Mouse (Mus musculus) embryonic facial prominence, embryonic 13.5 days (tissue): ENCODE results near the gene Ryr3. TPM values are rescaled to one million over a fixed set of nuclear protein-coding genes. Genes with fewer than 3 reads are reported as not detected.

Experiments used
- ATAC-seq: fragments of 200-750 bp; cut with Nextera tagmentation; 2 replicates; pipeline ENCODE4 v1.8.0; 2017; ENCODE audit warnings: low read depth; ENCODE audit not compliant: insufficient number of reproducible peaks, insufficient read depth, low FRiP score, low TSS enrichment
- H3K27ac ChIP-seq: fragments of 300-500 bp; sonication (generic); 2 replicates; pipeline ENCODE4 v1.5.1; 2015; ENCODE audit warnings: moderate library complexity, mild to moderate bottlenecking, inconsistent platforms
- H3K27me3 ChIP-seq: fragments of 300-500 bp; sonication (generic); 2 replicates; pipeline ENCODE4 v1.6.1; 2015; ENCODE audit warnings: mild to moderate bottlenecking, inconsistent platforms
- H3K36me3 ChIP-seq: fragments of 300-500 bp; sonication (generic); 2 replicates; pipeline ENCODE4 v1.6.1; 2015; ENCODE audit warnings: mild to moderate bottlenecking, inconsistent platforms
- H3K4me1 ChIP-seq: fragments of 300-500 bp; sonication (generic); 2 replicates; pipeline ENCODE4 v1.6.1; 2015; ENCODE audit warnings: inconsistent platforms
- H3K4me2 ChIP-seq: fragments of 300-500 bp; sonication (generic); 2 replicates; pipeline ENCODE4 v1.6.1; 2015; ENCODE audit warnings: moderate library complexity, mild to moderate bottlenecking, inconsistent platforms
- H3K4me3 ChIP-seq: fragments of 300-500 bp; sonication (generic); 2 replicates; pipeline ENCODE4 v1.5.1; 2015; ENCODE audit warnings: mild to moderate bottlenecking, inconsistent platforms
- H3K9ac ChIP-seq: fragments of 300-500 bp; sonication (generic); 2 replicates; pipeline ENCODE4 v1.6.1; 2015; ENCODE audit warnings: mild to moderate bottlenecking, inconsistent platforms
- H3K9me3 ChIP-seq: fragments of 300-500 bp; sonication (generic); 2 replicates; pipeline ENCODE4 v1.6.1; 2016; ENCODE audit warnings: inconsistent platforms
- WGBS: fragments of 180-500 bp; shearing (Covaris S2); methylation state at CpG from one replicate; pipeline ENCODE4 v1.1.7; 2015; ENCODE audit warnings: mixed read lengths; 5-methylcytosine and 5-hydroxymethylcytosine counted together
- polyA plus RNA-seq: library from polyadenylated mRNA; unstranded; fragments of >200 nt; fragmentation: Nextera tagmentation; extraction: Ambion mirVana; gene quantifications from 2 replicates; pipeline ENCODE4 v1.2.1, GENCODE M21; 2015

Gene Ryr3
- polyA plus RNA-seq, 1 experiment from 2014 or later = 1.3 TPM

- Histone ChIP-seq H3K27me3 (no peaks in the 10 kb centered on the region), H3K9ac (no peak overlapping the region), H3K27ac (no peak overlapping the region), H3K4me2 (no peak overlapping the region), H3K36me3 (no peaks in the 10 kb centered on the region), H3K4me3 (no peak overlapping the region), H3K9me3 (no peaks in the 10 kb centered on the region), H3K4me1 (no peaks in the 10 kb centered on the region)
- no peak for ATAC-seq
- WGBS = 59% methylated on average over 5 of the region's 5 CpGs
Measured at GRCm38 (mm10) chr2:112765046-112765445, 451.9 kb downstream of the Ryr3 start.

DNA sequence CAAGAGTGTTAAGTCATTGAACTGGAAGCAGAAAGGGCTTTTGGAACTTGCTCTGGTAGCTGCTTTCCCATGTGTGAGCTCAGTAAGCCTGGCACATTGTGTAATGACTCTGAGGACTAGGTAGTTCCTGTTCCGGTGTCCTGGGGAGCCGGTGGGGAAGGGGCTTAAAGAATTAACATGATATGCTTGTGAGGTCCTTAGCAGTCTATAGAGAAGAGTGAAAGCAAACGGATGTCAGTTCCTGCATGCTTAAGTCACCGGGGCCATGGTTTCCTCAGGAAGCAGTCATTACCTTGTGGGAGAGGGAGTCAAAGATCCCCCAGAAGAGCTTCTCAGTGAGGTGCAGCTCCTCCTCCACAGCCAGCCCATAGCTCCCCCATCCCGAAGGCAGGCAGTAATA, 452.6 kb downstream of the Ryr3 start:
- Histone ChIP-seq H3K9ac (no peak overlapping the region), H3K9me3 (no peaks in the 10 kb centered on the region), H3K27ac (no peak overlapping the region), H3K4me1 (no peaks in the 10 kb centered on the region), H3K4me2 (no peak overlapping the region), H3K36me3 (no peaks in the 10 kb centered on the region), H3K27me3 (no peaks in the 10 kb centered on the region), H3K4me3 (no peak overlapping the region)
- ATAC-seq = no peak
- 70% methylated on average over 5 of the region's 5 CpGs for WGBS

- 79% methylated on average over 2 of the region's 2 CpGs for WGBS
- no peaks in the 10 kb centered on the region for H3K27me3 ChIP-seq
- no peak overlapping the region for H3K27ac ChIP-seq
- H3K4me2 ChIP-seq = no peak overlapping the region
- no peak overlapping the region for H3K4me3 ChIP-seq
- no peaks in the 10 kb centered on the region for H3K9me3 ChIP-seq
- ATAC-seq = no peak
- H3K9ac ChIP-seq = no peak overlapping the region
- H3K4me1 ChIP-seq = no peaks in the 10 kb centered on the region
- H3K36me3 ChIP-seq = no peaks in the 10 kb centered on the region
Measured at GRCm38 (mm10) chr2:112762006-112762405, 454.9 kb downstream of the Ryr3 start.

DNA sequence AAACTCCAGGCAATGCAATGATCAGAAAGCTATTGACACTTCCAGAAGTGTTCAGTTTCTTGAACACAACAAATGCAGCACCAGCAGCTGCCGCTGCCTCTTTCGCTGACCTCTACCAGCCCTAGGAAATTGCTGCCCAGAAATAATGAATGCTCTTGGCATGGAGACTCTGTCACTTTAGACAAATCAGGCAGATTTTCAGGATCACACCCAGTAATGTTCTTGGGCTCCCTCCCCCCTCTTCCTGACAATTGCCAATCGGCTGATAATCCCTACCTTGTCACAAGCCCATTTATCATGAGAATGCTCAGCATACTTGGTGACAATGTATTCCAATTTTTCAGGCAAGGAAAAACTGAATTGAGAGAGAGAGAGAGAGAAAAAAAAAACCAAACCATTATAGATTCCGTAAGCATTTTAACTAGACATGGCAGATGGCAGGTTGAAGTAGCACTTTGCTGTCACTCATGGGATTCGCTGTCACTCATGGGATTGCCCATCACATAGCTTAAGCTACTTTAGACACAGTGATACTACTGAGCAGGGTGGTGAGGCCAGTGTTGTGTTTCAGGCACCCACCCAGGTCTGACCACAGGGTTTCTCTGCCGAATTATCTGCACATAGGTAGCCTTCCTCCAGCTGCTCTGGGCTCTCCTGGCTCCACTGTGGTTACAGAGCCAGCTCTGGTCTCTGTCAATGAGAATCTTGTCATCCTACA, 455.5 kb downstream of the Ryr3 start:
- H3K4me3 ChIP-seq = no peak overlapping the region
- no peaks in the 10 kb centered on the region for H3K9me3 ChIP-seq
- no peaks in the 10 kb centered on the region for H3K27me3 ChIP-seq
- H3K4me1 ChIP-seq = no peaks in the 10 kb centered on the region
- no peak overlapping the region for H3K27ac ChIP-seq
- no peak overlapping the region for H3K9ac ChIP-seq
- H3K4me2 ChIP-seq = no peak overlapping the region
- no peaks in the 10 kb centered on the region for H3K36me3 ChIP-seq
- WGBS = 78% methylated on average over 6 of the region's 6 CpGs
- ATAC-seq = no peak

- WGBS = 73% methylated on average over 4 of the region's 4 CpGs
- no peaks in the 10 kb centered on the region for H3K4me1 ChIP-seq
- H3K27ac ChIP-seq = no peak overlapping the region
- no peak overlapping the region for H3K4me3 ChIP-seq
- H3K9ac ChIP-seq = no peak overlapping the region
- H3K9me3 ChIP-seq = no peaks in the 10 kb centered on the region
- ATAC-seq = no peak
- no peaks in the 10 kb centered on the region for H3K36me3 ChIP-seq
- no peak overlapping the region for H3K4me2 ChIP-seq
- H3K27me3 ChIP-seq = no peaks in the 10 kb centered on the region
Measured at GRCm38 (mm10) chr2:112760692-112761091, 456.2 kb downstream of the Ryr3 start.

DNA sequence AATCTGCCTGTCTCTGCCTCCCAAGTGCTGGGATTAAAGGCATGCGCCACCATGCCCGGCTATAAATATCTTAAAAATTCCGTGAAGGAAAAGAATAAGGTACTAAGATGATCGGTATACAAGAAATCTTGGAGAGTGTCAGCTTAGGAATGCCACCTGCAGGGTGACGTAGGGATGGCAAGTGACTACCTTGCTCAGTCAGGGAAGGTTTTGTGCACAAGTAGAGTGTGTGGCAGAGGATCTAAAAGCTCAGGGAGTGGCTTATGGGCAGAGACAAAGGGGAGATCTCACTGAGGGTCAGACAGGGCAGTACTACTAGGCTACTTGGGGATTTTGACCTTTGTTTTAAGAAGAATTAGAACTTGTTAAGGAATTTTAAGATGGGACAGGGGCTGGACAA, 457.2 kb downstream of the Ryr3 start:
- Histone ChIP-seq H3K27me3 (no peaks in the 10 kb centered on the region), H3K4me1 (no peaks in the 10 kb centered on the region), H3K9ac (no peak overlapping the region), H3K27ac (no peak overlapping the region), H3K9me3 (no peaks in the 10 kb centered on the region), H3K36me3 (no peaks in the 10 kb centered on the region), H3K4me2 (no peak overlapping the region), H3K4me3 (no peak overlapping the region)
- ATAC-seq = no peak
- WGBS = 73% methylated on average over 5 of the region's 5 CpGs

GRCm38 (mm10) chr2:112758732-112759131, 458.2 kb downstream of the Ryr3 start:
- Histone ChIP-seq H3K27ac (no peak overlapping the region), H3K4me2 (no peak overlapping the region), H3K4me1 (no peaks in the 10 kb centered on the region), H3K27me3 (no peaks in the 10 kb centered on the region), H3K4me3 (no peak overlapping the region), H3K36me3 (no peaks in the 10 kb centered on the region), H3K9ac (no peak overlapping the region), H3K9me3 (no peaks in the 10 kb centered on the region)
- WGBS = 92% methylated on average over 2 of the region's 2 CpGs
- no peak for ATAC-seq

- Histone ChIP-seq H3K27ac (no peak overlapping the region), H3K9ac (no peak overlapping the region), H3K4me3 (no peak overlapping the region), H3K4me2 (no peak overlapping the region), H3K27me3 (no peaks in the 10 kb centered on the region), H3K4me1 (no peaks in the 10 kb centered on the region), H3K9me3 (no peaks in the 10 kb centered on the region), H3K36me3 (no peaks in the 10 kb centered on the region)
- no peak for ATAC-seq
- 84% methylated on average over 4 of the region's 4 CpGs for WGBS
Measured at GRCm38 (mm10) chr2:112753316-112753715, 463.6 kb downstream of the Ryr3 start.

GRCm38 (mm10) chr2:112751416-112751815, 465.5 kb downstream of the Ryr3 start:
- Histone ChIP-seq H3K27ac (no peak overlapping the region), H3K36me3 (no peaks in the 10 kb centered on the region), H3K9ac (no peak overlapping the region), H3K27me3 (no peaks in the 10 kb centered on the region), H3K4me2 (no peak overlapping the region), H3K9me3 (no peaks in the 10 kb centered on the region), H3K4me3 (no peak overlapping the region), H3K4me1 (no peaks in the 10 kb centered on the region)
- 46% methylated on average over 5 of the region's 5 CpGs for WGBS
- ATAC-seq = no peak

DNA sequence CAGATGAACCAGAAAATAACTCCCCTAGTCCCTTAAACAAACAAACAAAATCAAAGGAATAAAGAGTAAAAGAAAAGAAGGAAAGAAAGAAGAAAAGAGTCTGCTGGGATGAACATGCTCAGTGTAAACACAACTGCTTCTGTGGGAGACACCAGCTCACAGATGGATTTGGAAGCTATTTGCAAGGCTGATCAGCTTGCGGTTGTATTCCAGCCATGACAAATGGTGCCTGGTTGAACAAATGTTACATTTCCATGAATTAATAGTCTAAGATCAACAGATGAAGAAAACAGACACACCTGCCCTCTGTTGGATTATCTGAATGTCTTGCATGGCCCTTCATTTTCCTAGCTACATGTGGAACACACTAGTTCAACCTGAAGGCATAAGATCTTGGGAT, 468.4 kb downstream of the Ryr3 start:
- Histone ChIP-seq H3K36me3 (no peaks in the 10 kb centered on the region), H3K27me3 (no peaks in the 10 kb centered on the region), H3K9ac (no peak overlapping the region), H3K4me1 (no peaks in the 10 kb centered on the region), H3K4me2 (no peak overlapping the region), H3K9me3 (no peaks in the 10 kb centered on the region), H3K27ac (no peak overlapping the region), H3K4me3 (no peak overlapping the region)
- 84% methylated on average over 1 of the region's 1 CpGs for WGBS
- no peak for ATAC-seq

GRCm38 (mm10) chr2:112732942-112733341, 484.0 kb downstream of the Ryr3 start:
- Histone ChIP-seq H3K4me1 (no peaks in the 10 kb centered on the region), H3K9me3 (no peaks in the 10 kb centered on the region), H3K27me3 (no peaks in the 10 kb centered on the region), H3K36me3 (no peaks in the 10 kb centered on the region), H3K4me3 (no peak overlapping the region), H3K4me2 (no peak overlapping the region), H3K9ac (no peak overlapping the region), H3K27ac (no peak overlapping the region)
- WGBS = 74% methylated on average over 2 of the region's 2 CpGs
- ATAC-seq = no peak

DNA sequence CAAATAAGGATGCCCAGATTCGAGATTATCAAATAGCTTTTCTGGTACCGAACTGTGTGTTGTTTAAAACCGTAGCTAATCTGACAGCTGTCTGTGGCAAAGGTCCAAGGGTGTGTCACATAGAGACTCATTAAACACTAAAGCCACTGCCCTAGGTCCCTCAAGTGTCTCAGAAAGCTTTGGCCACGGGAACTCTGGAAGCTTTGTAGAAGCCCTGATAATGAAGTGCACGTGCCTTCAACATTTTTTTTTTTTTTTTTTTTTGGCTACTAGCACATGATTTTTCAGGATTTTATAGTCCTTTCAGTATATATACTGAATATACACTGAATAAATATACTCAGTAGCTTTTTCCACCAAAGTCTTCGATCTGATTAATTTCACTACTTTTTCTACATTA, 489.1 kb downstream of the Ryr3 start:
- H3K27ac ChIP-seq = no peak overlapping the region

More for the DNA sequence above, 489.1 kb downstream of the Ryr3 start:
- 41% methylated on average over 6 of the region's 6 CpGs for WGBS
- no peaks in the 10 kb centered on the region for H3K36me3 ChIP-seq
- no peak overlapping the region for H3K4me2 ChIP-seq
- no peak overlapping the region for H3K9ac ChIP-seq
- H3K27me3 ChIP-seq = no peaks in the 10 kb centered on the region
- H3K4me3 ChIP-seq = no peak overlapping the region
- H3K4me1 ChIP-seq = no peaks in the 10 kb centered on the region
- no peak for ATAC-seq
- no peaks in the 10 kb centered on the region for H3K9me3 ChIP-seq
